In genomic region chr16:46120020-46120419, GRCm38 (mm10) we compare ENCODE assay signal across 13 mouse cellular contexts. TPM values are rescaled to one million over a fixed set of nuclear protein-coding genes. Genes with fewer than 3 reads are reported as not detected.
DNase-seq lines count a peak whose midpoint lies in the region; ATAC-seq and TF ChIP-seq lines count a peak whose summit lies in the region.
"Had no signal": no experiment of that assay in that cellular context is flagged by ENCODE, and none has a peak within 500 bp of the region (broad histone marks: within the 10 kb centered on the region; RNA-seq: fewer than 3 reads in every experiment).

TSS of gene Cd96 (minus strand) at chr16:46120251.

- ATAC-seq in midbrain, embryonic 14.5 days (ENCODE audit: low FRiP score, low TSS enrichment), result no peak
- ATAC-seq in midbrain, embryonic 11.5 days (ENCODE audit: low FRiP score), result no peak
- no peak for ATAC-seq in midbrain, embryonic 15.5 days (replicated peaks)

- H3K4me1 ChIP-seq in midbrain, embryonic 14.5 days (ENCODE audit: control insufficient read depth, insufficient read depth, low read length), result no peaks in the 10 kb centered on the region
- H3K4me1 ChIP-seq in midbrain, embryonic 11.5 days (ENCODE audit: control insufficient read depth, insufficient read depth, low read length), result no peaks in the 10 kb centered on the region
- H3K4me1 ChIP-seq in midbrain, embryonic 15.5 days, result 0 out of 2 replicates have a peak, but pooled peaks cover 4% of the 10 kb centered on the region
- H3K4me1 ChIP-seq: liver, embryonic 13.5 days had no signal

- no peak within 1 kb of the TSS for H3K4me2 ChIP-seq in midbrain, embryonic 14.5 days (ENCODE audit: low read length)
- no peak within 1 kb of the TSS for H3K4me2 ChIP-seq in midbrain, embryonic 11.5 days
- H3K4me2 ChIP-seq in midbrain, embryonic 15.5 days, result no peak within 1 kb of the TSS
- H3K4me2 ChIP-seq: liver, embryonic 13.5 days had no signal

- H3K36me3 ChIP-seq in midbrain, embryonic 14.5 days (ENCODE audit: control insufficient read depth, insufficient read depth, low read length), result no peaks in the 10 kb centered on the region
- no peaks in the 10 kb centered on the region for H3K36me3 ChIP-seq in midbrain, embryonic 11.5 days (ENCODE audit: control insufficient read depth, insufficient read depth, low read length)
- no peaks in the 10 kb centered on the region for H3K36me3 ChIP-seq in midbrain, embryonic 15.5 days (replicated peaks)
- H3K36me3 ChIP-seq: liver, embryonic 13.5 days had no signal

- intact Hi-C loops in left cerebral cortex, postnatal 4 days (cut with DNase I), result no loop called here

- H3K9me3 ChIP-seq in midbrain, embryonic 14.5 days (ENCODE audit: control insufficient read depth, low read length), result no peaks in the 10 kb centered on the region
- H3K9me3 ChIP-seq in midbrain, embryonic 11.5 days (ENCODE audit: control insufficient read depth, low read length), result no peaks in the 10 kb centered on the region
- no peaks in the 10 kb centered on the region for H3K9me3 ChIP-seq in midbrain, embryonic 15.5 days
- H3K9me3 ChIP-seq: liver, embryonic 13.5 days had no signal

- H3K27ac ChIP-seq in midbrain, embryonic 14.5 days (replicated peaks; ENCODE audit: low read depth, low read length), result no peak within 1 kb of the TSS
- H3K27ac ChIP-seq in midbrain, embryonic 11.5 days (ENCODE audit: low read depth, low read length), result no peak within 1 kb of the TSS
- no peak within 1 kb of the TSS for H3K27ac ChIP-seq in midbrain, embryonic 15.5 days
- H3K27ac ChIP-seq: liver, embryonic 13.5 days had no signal

- peak; percentile 7 for DNase-seq in midbrain, embryonic 14.5 days
- DNase-seq in midbrain, embryonic 11.5 days (ENCODE audit: low spot score, missing footprints), result no peak
- DNase-seq in brain, embryonic 14.5 days (ENCODE audit: low read depth), result peak; percentile 18
- DNase-seq in naive thymus-derived CD4-positive, alpha-beta T cell, adult 2 months (ENCODE audit: low read depth), result peak; percentile 85
- peak; percentile 63 for DNase-seq in thymus, postnatal 4 days
- no peak for DNase-seq in left cerebral cortex, postnatal 4 days
- no peak for DNase-seq in ovary, postnatal 36 days (ENCODE audit: low spot score)
- DNase-seq: gastrocnemius, postnatal 14 days; kidney, adult 18-20 months; layer of hippocampus, adult 9-11 months; liver, embryonic 13.5 days had no signal

- 84% methylated on average over 10 of the region's 10 CpGs for WGBS in midbrain, embryonic 14.5 days
- WGBS in midbrain, embryonic 11.5 days, result 82% methylated on average over 10 of the region's 10 CpGs
- 81% methylated on average over 10 of the region's 10 CpGs for WGBS in midbrain, embryonic 15.5 days

- no peak within 1 kb of the TSS for H3K9ac ChIP-seq in midbrain, embryonic 14.5 days (replicated peaks; ENCODE audit: low read length)
- no peak within 1 kb of the TSS for H3K9ac ChIP-seq in midbrain, embryonic 11.5 days (ENCODE audit: low read length)
- no peak within 1 kb of the TSS for H3K9ac ChIP-seq in midbrain, embryonic 15.5 days
- H3K9ac ChIP-seq: liver, embryonic 13.5 days had no signal

- no peak within 1 kb of the TSS for H3K4me3 ChIP-seq in midbrain, embryonic 14.5 days (replicated peaks; ENCODE audit: low read depth, low read length)
- H3K4me3 ChIP-seq in midbrain, embryonic 11.5 days (ENCODE audit: low read depth, low read length), result no peak within 1 kb of the TSS
- no peak within 1 kb of the TSS for H3K4me3 ChIP-seq in midbrain, embryonic 15.5 days
- H3K4me3 ChIP-seq: erythroblast, embryonic 14.5 days; liver, embryonic 13.5 days had no signal

- TF ChIP-seq CTCF in brain, embryonic 14.5 days (IDR thresholded peaks at IDR 0.05; ENCODE audit: borderline replicate concordance, extremely low read depth, insufficient read depth, insufficient read length), result no peak

- TF ChIP-seq POLR2A in brain, embryonic 14.5 days (IDR thresholded peaks at IDR 0.05; ENCODE audit: borderline replicate concordance, extremely low read depth, insufficient read depth, insufficient read length, poor library complexity, severe bottlenecking), result no peak

- H3K27me3 ChIP-seq in midbrain, embryonic 14.5 days (ENCODE audit: control insufficient read depth, insufficient read depth, low read length), result no peaks in the 10 kb centered on the region
- no peaks in the 10 kb centered on the region for H3K27me3 ChIP-seq in midbrain, embryonic 11.5 days (ENCODE audit: control insufficient read depth, insufficient read depth, low read length)
- no peaks in the 10 kb centered on the region for H3K27me3 ChIP-seq in midbrain, embryonic 15.5 days (replicated peaks)
- H3K27me3 ChIP-seq: liver, embryonic 13.5 days had no signal

RNA-seq across cellular contexts. Expression of gene Cd96, which starts in this region (rescaled TPM):
- 0.12 and 0.13 TPM in 2 replicates for polyA plus RNA-seq in midbrain, embryonic 14.5 days (2014; fragmentation: Nextera tagmentation; extraction: Ambion mirVana)
- not detected in 2 replicates for polyA plus RNA-seq in midbrain, embryonic 11.5 days (2014; fragmentation: Nextera tagmentation; extraction: Ambion mirVana)
- polyA plus RNA-seq in brain, embryonic 14.5 days (2012; rRNA removed), result 0.03 and 0.04 TPM in 2 replicates
- under 1 TPM in 1 of 2 experiments, not detected in 1; 0.16 TPM for total RNA-seq in left cerebral cortex, postnatal 4 days (2021)
- not detected in 2 replicates for polyA plus RNA-seq in midbrain, embryonic 15.5 days (2015; fragmentation: Nextera tagmentation; extraction: Ambion mirVana)
- polyA plus RNA-seq: erythroblast, embryonic 14.5 days; liver, embryonic 13.5 days had no signal

Comparison
In these comparisons a context has a peak if more than half of its experiments do, and no peak if none do; other contexts are left out.
1. Peak in DNase-seq in midbrain, embryonic 14.5 days; RNA of the gene not detected or under 1 TPM.
2. Peak in DNase-seq in brain, embryonic 14.5 days; RNA of the gene not detected or under 1 TPM.
3. DNase-seq: peak in naive thymus-derived CD4-positive, alpha-beta T cell, adult 2 months (single experiment) and thymus, postnatal 4 days (single experiment); none in midbrain, embryonic 11.5 days (single experiment), left cerebral cortex, postnatal 4 days (single experiment) and ovary, postnatal 36 days (single experiment).